Mouse (Mus musculus): ENCODE measurements around the gene Kmt2b.

Kmt2b gene

GRCm38 (mm10) chr7:30600651-30601050 lies 12.1 kb upstream of the Kmt2b start:
- no peak for DNase-seq (ENCODE audit: low read depth, low spot score)

GRCm38 (mm10) chr7:30599933-30600353 lies 11.4 kb upstream of the Kmt2b start:
- peak; percentile 66 for DNase-seq (ENCODE audit: low read depth, low spot score)

- no peak for DNase-seq (ENCODE audit: low read depth, low spot score)
These were observed 10.3 kb upstream of the Kmt2b start, which contains the start of gene Zbtb32 for GRCm38 (mm10) chr7:30598786-30599185. Gene Zbtb32, minus strand, starts transcription at chr7:30598909.

- DNase-seq (ENCODE audit: low read depth, low spot score) = no peak
These were observed 8.3 kb upstream of the Kmt2b start for GRCm38 (mm10) chr7:30596811-30597210.

GRCm38 (mm10) chr7:30596093-30596492 lies 7.6 kb upstream of the Kmt2b start:
- DNase-seq (ENCODE audit: low read depth, low spot score) = no peak

GRCm38 (mm10) chr7:30594510-30595024 lies 6.0 kb upstream of the Kmt2b start:
- no peak for DNase-seq (ENCODE audit: low read depth, low spot score)

GRCm38 (mm10) chr7:30593579-30594509 lies 5.3 kb upstream of the Kmt2b start:
- no peak for DNase-seq (ENCODE audit: low read depth, low spot score)

GRCm38 (mm10) chr7:30592772-30593423 lies 4.4 kb upstream of the Kmt2b start:
- DNase-seq (ENCODE audit: low read depth, low spot score) = no peak

- DNase-seq (ENCODE audit: low read depth, low spot score) = no peak
These were observed 3.1 kb upstream of the Kmt2b start for GRCm38 (mm10) chr7:30591605-30591951.

- DNase-seq (ENCODE audit: low read depth, low spot score) = no peak
These were observed 2.5 kb upstream of the Kmt2b start for GRCm38 (mm10) chr7:30590927-30591604.

GRCm38 (mm10) chr7:30589435-30590301 lies 1.1 kb upstream of the Kmt2b start:
- peak; percentile 60 for DNase-seq (ENCODE audit: low read depth, low spot score)

- peak; percentile 36 for DNase-seq (ENCODE audit: low read depth, low spot score)
These were observed 471 bp downstream of the Kmt2b start for GRCm38 (mm10) chr7:30587842-30588667.

- no peak for DNase-seq (ENCODE audit: low read depth, low spot score)
These were observed 2.0 kb downstream of the Kmt2b start for GRCm38 (mm10) chr7:30586455-30587020.

GRCm38 (mm10) chr7:30585170-30585569 lies 3.4 kb downstream of the Kmt2b start:
- DNase-seq (ENCODE audit: low read depth, low spot score) = no peak

- DNase-seq (ENCODE audit: low read depth, low spot score) = no peak
These were observed 4.2 kb downstream of the Kmt2b start for GRCm38 (mm10) chr7:30584339-30584738.

- DNase-seq (ENCODE audit: low read depth, low spot score) = no peak
These were observed 7.0 kb downstream of the Kmt2b start for GRCm38 (mm10) chr7:30581547-30581946.

- DNase-seq (ENCODE audit: low read depth, low spot score) = no peak
These were observed 8.6 kb downstream of the Kmt2b start for GRCm38 (mm10) chr7:30579950-30580349.

GRCm38 (mm10) chr7:30572969-30573368 lies 15.6 kb downstream of the Kmt2b start:
- no peak for DNase-seq (ENCODE audit: low read depth, low spot score)

GRCm38 (mm10) chr7:30572389-30572788 lies 16.1 kb downstream of the Kmt2b start:
- no peak for DNase-seq (ENCODE audit: low read depth, low spot score)

- DNase-seq (ENCODE audit: low read depth, low spot score) = no peak
These were observed 21.0 kb downstream of the Kmt2b start for GRCm38 (mm10) chr7:30567555-30567954.

Data from c-Kit-negative CD71-positive TER-119-positive erythroid progenitor cells, embryonic 14.5 days (primary cell).